Mouse (Mus musculus): Measurements from ENCODE around the gene Gm10447. TPM values are rescaled to one million over a fixed set of nuclear protein-coding genes. Genes with fewer than 3 reads are reported as not detected.

Gene Gm10447
- total RNA-seq (2021): under 1 TPM in 1 of 2 experiments, not detected in 1; 0.10 TPM

GRCm38 (mm10) chr11:53456474-53457371 lies at the start of gene Gm10447, which contains the start of gene Shroom1:
Gene Gm10447 (minus strand): TSS chr11:53457110.
Gene Shroom1 (plus strand): TSS chr11:53457205.
- intact Hi-C loops (cut with DNase I): no loop called here
- peak; percentile 65 to 69 for DNase-seq

GRCm38 (mm10) chr11:53505026-53505663 lies 48.2 kb upstream of the Gm10447 start:
- intact Hi-C loops (cut with DNase I): no loop called here
- DNase-seq: no peak

- no peak for DNase-seq
- intact Hi-C loops (cut with DNase I): no loop called here
Observed at GRCm38 (mm10) chr11:53504376-53504775, 47.5 kb upstream of the Gm10447 start.

GRCm38 (mm10) chr11:53503738-53504137 lies 46.8 kb upstream of the Gm10447 start:
- intact Hi-C loops (cut with DNase I): no loop called here

GRCm38 (mm10) chr11:53502039-53502765 lies 45.3 kb upstream of the Gm10447 start:
- DNase-seq: no peak
- intact Hi-C loops (cut with DNase I): no loop called here

More at GRCm38 (mm10) chr11:53503738-53504137, 46.8 kb upstream of the Gm10447 start:
- no peak for DNase-seq

- intact Hi-C loops (cut with DNase I): no loop called here
- no peak for DNase-seq
Observed at GRCm38 (mm10) chr11:53500569-53500968, 43.7 kb upstream of the Gm10447 start.

GRCm38 (mm10) chr11:53496946-53497345 lies 40.0 kb upstream of the Gm10447 start:
- intact Hi-C loops (cut with DNase I): no loop called here
- no peak for DNase-seq

- intact Hi-C loops (cut with DNase I): no loop called here
- no peak for DNase-seq
Observed at GRCm38 (mm10) chr11:53495417-53495816, 38.5 kb upstream of the Gm10447 start.

- intact Hi-C loops (cut with DNase I): no loop called here
- DNase-seq: no peak
Observed at GRCm38 (mm10) chr11:53493243-53493955, 36.5 kb upstream of the Gm10447 start.

GRCm38 (mm10) chr11:53491954-53492401 lies 35.1 kb upstream of the Gm10447 start:
- DNase-seq: peak in 1 of 2 experiments; percentile 51
- intact Hi-C loops (cut with DNase I): no loop called here

GRCm38 (mm10) chr11:53489421-53489820 lies 32.5 kb upstream of the Gm10447 start:
- no peak for DNase-seq
- intact Hi-C loops (cut with DNase I): no loop called here

GRCm38 (mm10) chr11:53489007-53489406 lies 32.1 kb upstream of the Gm10447 start:
- intact Hi-C loops (cut with DNase I): no loop called here
- no peak for DNase-seq

GRCm38 (mm10) chr11:53486822-53487594 lies 30.1 kb upstream of the Gm10447 start:
- DNase-seq: no peak
- intact Hi-C loops (cut with DNase I): no loop called here

- no peak for DNase-seq
- intact Hi-C loops (cut with DNase I): no loop called here
Observed at GRCm38 (mm10) chr11:53486351-53486750, 29.4 kb upstream of the Gm10447 start.

GRCm38 (mm10) chr11:53485719-53486118 lies 28.8 kb upstream of the Gm10447 start:
- intact Hi-C loops (cut with DNase I): no loop called here

GRCm38 (mm10) chr11:53483159-53483891 lies 26.4 kb upstream of the Gm10447 start:
- no peak for DNase-seq
- intact Hi-C loops (cut with DNase I): no loop called here

More at GRCm38 (mm10) chr11:53485719-53486118, 28.8 kb upstream of the Gm10447 start:
- no peak for DNase-seq

- DNase-seq: no peak
- intact Hi-C loops (cut with DNase I): no loop called here
Observed at GRCm38 (mm10) chr11:53481088-53481730, 24.3 kb upstream of the Gm10447 start.

GRCm38 (mm10) chr11:53479783-53480301 lies 22.9 kb upstream of the Gm10447 start, which contains the start of the genes Gm9945 and Sowaha:
Gene Gm9945 (plus strand): TSS chr11:53480166.
Gene Sowaha (minus strand): TSS chr11:53480274.
- no peak for DNase-seq
- intact Hi-C loops (cut with DNase I): no loop called here

All from heart, postnatal 10 days (tissue).